Mouse (Mus musculus): ENCODE results near the gene Nhsl1. TPM values are rescaled to one million over a fixed set of nuclear protein-coding genes. Genes with fewer than 3 reads are reported as not detected.

The Nhsl1 gene
- total and polyA plus RNA-seq, 3 experiments: not detected

DNA sequence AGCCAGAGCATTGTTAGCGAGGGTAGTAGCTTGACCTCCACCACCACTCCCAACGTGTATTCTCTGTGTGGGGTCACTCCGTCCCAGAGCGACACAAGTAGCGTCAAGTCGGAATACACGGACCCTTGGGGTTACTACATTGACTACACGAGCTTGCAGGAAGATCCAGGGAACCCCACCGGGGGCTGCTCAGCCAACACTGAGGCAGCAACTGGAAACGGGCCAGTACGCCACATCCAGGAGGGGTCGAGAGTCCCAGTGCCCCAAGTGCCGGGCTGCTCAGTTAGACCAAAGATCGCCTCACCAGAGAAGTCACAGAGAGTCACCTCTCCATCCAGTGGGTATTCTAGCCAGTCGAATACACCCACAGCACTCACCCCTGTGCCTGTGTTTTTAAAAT is 206.5 kb downstream of the Nhsl1 start:
- Histone ChIP-seq H3K4me3 (ENCODE audit: control insufficient read depth in 1 of 2, insufficient read depth in 1 of 2, low read depth in 2 of 2, low read length in 2 of 2) (no peak overlapping the region), H3K79me2 (ENCODE audit: control insufficient read depth, insufficient read depth, low read length, poor library complexity) (no peaks in the 10 kb centered on the region)
- TF ChIP-seq SIN3A (IDR thresholded peaks at IDR 0.05; ENCODE audit: low read length): no peak
- TF ChIP-seq RCOR1 (IDR thresholded peaks at IDR 0.05; ENCODE audit: low read depth, low read length): no peak
- no peak for TF ChIP-seq CHD1 (IDR thresholded peaks at IDR 0.05; ENCODE audit: low read depth, low read length)
- TF ChIP-seq E2F4 (IDR thresholded peaks at IDR 0.05; ENCODE audit: borderline replicate concordance, low read depth, low read length): no peak
- no peak for TF ChIP-seq POLR2A (IDR thresholded peaks at IDR 0.05; ENCODE audit: control insufficient read depth in 1 of 2, insufficient read depth in 1 of 2, low read depth in 1 of 2, low read length in 2 of 2, poor library complexity in 1 of 2)
- no peak for TF ChIP-seq BHLHE40 (IDR thresholded peaks at IDR 0.05; ENCODE audit: borderline replicate concordance, low read depth, low read length)
- TF ChIP-seq ZNF384 (IDR thresholded peaks at IDR 0.05; ENCODE audit: low read depth, low read length): no peak
- no peak for TF ChIP-seq ZKSCAN1 (IDR thresholded peaks at IDR 0.05; ENCODE audit: low read depth, low read length)
- TF ChIP-seq TBP (IDR thresholded peaks at IDR 0.05; ENCODE audit: low read depth, low read length): no peak
- TF ChIP-seq HCFC1 (IDR thresholded peaks at IDR 0.05; ENCODE audit: low read depth, low read length): no peak

DNA sequence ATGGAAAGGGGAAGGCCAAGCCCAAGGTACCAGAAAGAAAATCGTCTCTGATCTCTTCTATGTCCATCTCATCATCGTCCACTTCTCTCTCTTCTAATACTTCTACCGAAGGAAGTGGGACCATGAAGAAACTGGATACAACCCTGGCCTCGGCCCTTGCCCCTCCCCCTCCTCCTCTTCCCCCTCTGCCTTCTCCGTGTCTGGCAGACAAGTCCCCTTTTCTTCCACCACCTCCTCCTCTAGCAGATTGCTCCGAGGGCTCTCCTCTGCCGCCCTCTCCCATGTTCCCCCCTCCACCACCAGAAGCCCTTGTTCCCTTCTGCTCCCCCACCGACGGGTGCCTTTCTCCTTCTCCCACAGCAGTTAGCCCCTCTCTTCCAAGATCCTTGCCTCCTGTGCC is 206.9 kb downstream of the Nhsl1 start:
- Histone ChIP-seq H3K9me3 (replicated peaks; ENCODE audit: insufficient read depth, low read length) (no peaks in the 10 kb centered on the region), H3K4me1 (ENCODE audit: control insufficient read depth in 1 of 2, insufficient read depth in 2 of 2, low read length in 2 of 2) (no peaks in the 10 kb centered on the region), H3K27me3 (ENCODE audit: control insufficient read depth in 1 of 2, insufficient read depth in 2 of 2, low read length in 2 of 2) (no peaks in the 10 kb centered on the region), H3K79me2 (ENCODE audit: control insufficient read depth, insufficient read depth, low read length, poor library complexity) (no peaks in the 10 kb centered on the region), H3K4me3 (ENCODE audit: control insufficient read depth in 1 of 2, insufficient read depth in 1 of 2, low read depth in 2 of 2, low read length in 2 of 2) (no peak overlapping the region), H3K27ac (ENCODE audit: control insufficient read depth, low read depth, low read length) (no peak overlapping the region), H3K9ac (ENCODE audit: control insufficient read depth, low read depth, low read length, poor library complexity, severe bottlenecking) (no peak overlapping the region), H3K36me3 (ENCODE audit: control insufficient read depth in 1 of 2, insufficient read depth in 2 of 2, low read length in 2 of 2) (no peaks in the 10 kb centered on the region)
- TF ChIP-seq JUND (IDR thresholded peaks at IDR 0.05; ENCODE audit: low read depth, low read length) (no peak), UBTF (IDR thresholded peaks at IDR 0.05; ENCODE audit: borderline replicate concordance, insufficient read depth, low read depth, low read length) (no peak), CHD1 (IDR thresholded peaks at IDR 0.05; ENCODE audit: low read depth, low read length) (no peak), GABPA (IDR thresholded peaks at IDR 0.05; ENCODE audit: low read depth, low read length) (no peak), CHD2 (IDR thresholded peaks at IDR 0.05; ENCODE audit: low read length) (no peak), MAFK (IDR thresholded peaks at IDR 0.05; ENCODE audit: borderline replicate concordance, low read depth, low read length) (no peak), SIN3A (IDR thresholded peaks at IDR 0.05; ENCODE audit: low read length) (no peak), BHLHE40 (IDR thresholded peaks at IDR 0.05; ENCODE audit: borderline replicate concordance, low read depth, low read length) (no peak), ZKSCAN1 (IDR thresholded peaks at IDR 0.05; ENCODE audit: low read depth, low read length) (no peak), HCFC1 (IDR thresholded peaks at IDR 0.05; ENCODE audit: low read depth, low read length) (no peak), KAT2A (conservative IDR thresholded peaks at IDR 0.05; ENCODE audit: low read depth, low read length) (no peak), ETS1 (IDR thresholded peaks at IDR 0.05; ENCODE audit: low read depth, low read length) (no peak), NRF1 (IDR thresholded peaks at IDR 0.05; ENCODE audit: insufficient read depth, low read depth, low read length, poor library complexity, severe bottlenecking) (no peak), USF2 (IDR thresholded peaks at IDR 0.05; ENCODE audit: borderline replicate concordance in 1 of 2, insufficient read depth in 1 of 2, low read depth in 1 of 2, low read length in 2 of 2) (no peak)
- no peak for DNase-seq (ENCODE audit: low read depth, low spot score)

More for the DNA sequence above, 206.5 kb downstream of the Nhsl1 start:
- no peak for DNase-seq (ENCODE audit: low read depth, low spot score)
- H3K9ac ChIP-seq (ENCODE audit: control insufficient read depth, low read depth, low read length, poor library complexity, severe bottlenecking): no peak overlapping the region
- H3K27ac ChIP-seq (ENCODE audit: control insufficient read depth, low read depth, low read length): no peak overlapping the region
- H3K9me3 ChIP-seq (replicated peaks; ENCODE audit: insufficient read depth, low read length): no peaks in the 10 kb centered on the region
- H3K27me3 ChIP-seq (ENCODE audit: control insufficient read depth in 1 of 2, insufficient read depth in 2 of 2, low read length in 2 of 2): no peaks in the 10 kb centered on the region
- no peaks in the 10 kb centered on the region for H3K36me3 ChIP-seq (ENCODE audit: control insufficient read depth in 1 of 2, insufficient read depth in 2 of 2, low read length in 2 of 2)
- H3K4me1 ChIP-seq (ENCODE audit: control insufficient read depth in 1 of 2, insufficient read depth in 2 of 2, low read length in 2 of 2): no peaks in the 10 kb centered on the region

Data from MEL (cell line).